Mouse (Mus musculus) bone marrow macrophage, adult 2 months (primary cell): Measurements from ENCODE around the gene Nmd3. TPM values are rescaled to one million over a fixed set of nuclear protein-coding genes. Genes with fewer than 3 reads are reported as not detected.

Experiments used
- H3K27ac ChIP-seq: 2 replicates; pipeline ENCODE4 v1.5.1; 2012; ENCODE audit warnings: low read depth, low read length; ENCODE audit not compliant: insufficient read depth
- H3K4me1 ChIP-seq: 2 replicates; pipeline ENCODE4 v1.6.1; 2012; ENCODE audit warnings: low read length; ENCODE audit not compliant: control insufficient read depth, insufficient read depth
- H3K4me3 ChIP-seq: 2 replicates; pipeline ENCODE4 v1.5.1; 2012; ENCODE audit warnings: mild to moderate bottlenecking, low read length, moderate library complexity; ENCODE audit not compliant: insufficient read depth
- CTCF ChIP-seq: IDR thresholded peaks from 2 replicates; pipeline ENCODE4 v1.5.1; 2012; ENCODE audit warnings: low read depth, mild to moderate bottlenecking, low read length, moderate library complexity
- POLR2A ChIP-seq: IDR thresholded peaks from 2 replicates; pipeline ENCODE4 v1.6.1; 2012; ENCODE audit warnings: mild to moderate bottlenecking, low read depth, low read length, borderline replicate concordance
- polyA plus RNA-seq: library from polyadenylated mRNA; stranded (reverse); fragments of >200 nt; gene quantifications from 2 replicates; pipeline ENCODE4 v1.2.4, GENCODE M21; 2012; ENCODE audit not compliant: missing spikeins, insufficient read depth, insufficient read length

Gene Nmd3
- polyA plus RNA-seq, 1 experiment: 48.1 TPM

DNA sequence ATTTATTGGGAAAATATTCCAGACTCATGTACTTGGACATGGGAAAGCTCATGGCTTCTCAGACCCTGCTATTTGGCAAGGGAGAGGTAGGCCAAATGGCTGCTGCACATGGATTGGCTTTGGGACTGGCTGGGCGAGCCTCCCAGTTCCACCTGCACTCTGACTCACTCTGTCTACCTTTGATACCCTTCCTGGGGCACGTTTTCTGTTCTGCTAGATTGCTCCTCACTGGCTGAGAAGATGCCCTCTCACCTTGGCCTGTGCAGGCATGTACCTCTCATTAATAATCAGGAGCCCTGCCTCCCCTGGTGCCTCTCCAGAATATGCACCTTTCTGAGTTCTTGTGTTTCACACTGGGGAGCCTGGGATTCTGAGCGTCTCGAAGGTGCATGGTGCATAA, 39.4 kb downstream of the Nmd3 start:
- Histone ChIP-seq H3K4me3 (no peak overlapping the region), H3K4me1 (peaks cover 4% of the 10 kb centered on the region; the same call in 1 of the 2 replicates), H3K27ac (no peak overlapping the region)
- TF ChIP-seq CTCF (no peak), POLR2A (no peak)

DNA sequence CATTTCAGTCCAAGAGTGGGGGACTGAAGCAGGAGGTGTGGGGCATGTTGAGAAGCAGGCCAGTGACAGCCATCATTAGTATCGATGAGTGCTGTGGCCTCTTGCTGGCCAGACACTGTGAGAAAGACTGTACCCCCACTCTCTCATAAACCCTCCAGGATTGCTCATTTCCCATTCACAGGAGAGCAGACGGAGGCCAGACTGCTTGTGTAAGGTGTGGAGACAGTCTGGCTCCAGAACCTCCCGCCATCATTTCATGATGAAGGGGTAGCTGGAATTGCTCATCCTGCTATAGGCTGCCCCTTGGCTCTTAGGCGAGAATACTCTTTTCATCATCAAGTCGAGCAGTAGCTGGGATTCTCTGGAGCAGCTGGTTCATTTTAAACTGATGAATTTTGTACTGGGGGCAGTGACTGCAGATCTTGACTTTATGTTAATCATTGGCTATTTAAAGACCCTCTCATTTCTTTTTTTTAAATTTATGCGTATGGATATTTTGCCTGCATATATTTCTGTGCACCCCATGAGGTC, 41.1 kb downstream of the Nmd3 start:
- H3K27ac ChIP-seq: no peak overlapping the region
- TF ChIP-seq POLR2A: no peak
- no peak for TF ChIP-seq CTCF

DNA sequence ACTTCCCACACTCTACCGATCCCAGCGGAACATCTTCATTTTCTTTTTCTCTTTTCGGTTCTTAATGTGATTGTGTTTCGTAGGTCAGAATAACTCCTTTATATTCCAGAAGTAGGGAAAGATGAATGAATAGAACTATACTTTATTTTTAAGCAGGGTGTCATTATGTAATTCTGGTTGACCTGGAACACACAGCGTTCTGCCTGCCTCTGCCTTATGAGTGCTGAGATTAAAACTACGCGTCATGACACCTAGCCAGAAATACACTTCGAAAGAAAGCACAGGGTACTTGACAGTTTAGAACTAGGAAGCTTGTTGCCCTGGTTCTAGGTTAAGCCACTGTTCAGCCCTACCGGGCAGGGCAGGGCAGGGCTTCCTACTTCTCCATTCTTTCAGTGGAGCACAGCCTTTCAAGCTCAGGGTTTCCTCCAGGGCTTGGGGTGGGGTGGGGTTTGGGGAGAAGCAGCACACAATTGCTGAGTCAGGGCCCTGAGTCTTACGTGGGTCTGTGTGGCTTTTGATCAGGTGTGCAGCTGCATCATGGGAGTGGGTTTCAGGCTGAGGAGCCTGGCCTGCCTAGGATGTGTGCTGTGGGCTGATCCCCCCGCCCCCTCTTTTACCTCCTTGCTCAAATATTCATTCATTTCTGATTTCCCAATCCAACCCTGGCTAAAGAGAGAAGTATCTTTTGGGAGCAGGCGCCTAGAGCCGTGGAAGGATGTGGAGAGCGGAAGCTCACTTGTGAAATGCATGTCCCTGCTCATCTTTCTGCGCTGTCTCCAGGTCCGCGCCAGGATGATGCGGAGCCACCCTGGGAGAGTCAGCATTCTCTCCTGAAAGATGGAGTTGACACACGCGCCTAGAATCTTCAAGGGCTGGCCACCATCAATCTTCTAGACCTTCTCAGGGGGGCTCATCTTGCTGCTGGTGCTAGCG, 42.1 kb downstream of the Nmd3 start:
- H3K4me3 ChIP-seq: no peak overlapping the region
- TF ChIP-seq POLR2A: no peak
- peaks cover 4% of the 10 kb centered on the region; the same call in 1 of the 2 replicates for H3K4me1 ChIP-seq
- no peak overlapping the region for H3K27ac ChIP-seq

More for the DNA sequence above, 41.1 kb downstream of the Nmd3 start:
- H3K4me3 ChIP-seq: no peak overlapping the region
- peaks cover 4% of the 10 kb centered on the region; the same call in 1 of the 2 replicates for H3K4me1 ChIP-seq

DNA sequence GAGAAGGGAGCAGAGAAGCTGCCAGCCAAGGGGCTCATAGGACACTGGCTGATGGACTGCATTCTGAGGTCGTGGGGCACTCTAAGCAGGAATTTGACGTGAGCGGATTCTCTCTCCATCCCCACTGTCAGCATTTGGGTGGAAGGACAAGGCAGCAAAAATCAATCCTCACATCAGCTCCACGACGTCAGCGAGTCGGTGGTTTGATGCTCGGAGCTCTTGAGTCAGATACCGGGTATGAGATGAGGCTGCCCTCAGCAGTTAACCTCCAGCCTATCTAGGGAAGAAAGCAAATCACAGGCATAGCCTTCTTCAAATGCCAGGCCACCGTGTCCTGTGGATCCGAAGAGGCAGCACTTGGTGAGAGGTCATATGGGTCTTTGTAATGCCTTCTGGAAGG, 43.4 kb downstream of the Nmd3 start:
- TF ChIP-seq CTCF (no peak), POLR2A (no peak)
- Histone ChIP-seq H3K27ac (no peak overlapping the region), H3K4me1 (peaks cover 4% of the 10 kb centered on the region; the same call in 1 of the 2 replicates), H3K4me3 (no peak overlapping the region)

DNA sequence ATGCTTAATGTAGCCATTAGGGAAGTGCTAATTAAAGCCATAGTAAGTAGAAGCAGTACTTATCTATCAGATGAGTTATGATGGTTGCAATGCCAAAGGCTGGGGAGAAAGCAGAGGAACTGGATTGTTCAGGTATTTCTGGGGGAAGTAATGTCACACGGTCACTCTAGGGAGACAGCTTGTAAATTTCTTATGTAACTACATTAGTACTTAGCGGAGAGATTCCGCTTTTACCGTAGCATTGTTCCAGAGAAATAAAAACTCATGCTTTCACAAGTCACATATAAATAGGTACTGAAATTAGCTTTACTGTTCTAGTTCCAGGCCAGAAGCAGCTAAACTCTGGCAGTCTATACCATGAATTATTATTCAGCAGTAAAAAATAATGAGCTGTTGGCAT, 47.4 kb downstream of the Nmd3 start:
- TF ChIP-seq CTCF: no peak
- no peak for TF ChIP-seq POLR2A

DNA sequence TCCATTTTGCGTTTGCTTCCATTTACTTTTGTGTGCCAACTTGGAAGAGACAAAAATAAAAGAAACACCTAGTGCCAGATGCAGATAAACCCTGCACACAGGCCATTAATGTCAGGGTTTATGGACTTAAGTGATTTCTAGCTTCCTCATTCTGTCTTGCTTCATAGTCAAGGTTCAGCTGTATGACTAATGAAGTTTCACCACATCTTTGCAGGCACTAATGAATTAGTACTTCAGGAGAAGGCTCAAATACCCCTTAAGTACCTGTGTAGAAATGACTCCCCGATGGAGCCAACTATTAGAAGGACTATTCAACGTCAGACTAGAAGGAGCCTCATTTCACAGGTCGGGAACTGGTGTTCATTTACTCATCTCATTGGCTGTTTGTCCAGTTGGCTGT, 51.6 kb downstream of the Nmd3 start:
- no peak overlapping the region for H3K4me3 ChIP-seq
- TF ChIP-seq POLR2A (no peak), CTCF (no peak)
- H3K4me1 ChIP-seq: peaks cover 4% of the 10 kb centered on the region; the same call in 1 of the 2 replicates
- H3K27ac ChIP-seq: no peak overlapping the region

More for the DNA sequence above, 47.4 kb downstream of the Nmd3 start:
- Histone ChIP-seq H3K4me1 (peaks cover 4% of the 10 kb centered on the region; the same call in 1 of the 2 replicates), H3K27ac (no peak overlapping the region), H3K4me3 (no peak overlapping the region)

DNA sequence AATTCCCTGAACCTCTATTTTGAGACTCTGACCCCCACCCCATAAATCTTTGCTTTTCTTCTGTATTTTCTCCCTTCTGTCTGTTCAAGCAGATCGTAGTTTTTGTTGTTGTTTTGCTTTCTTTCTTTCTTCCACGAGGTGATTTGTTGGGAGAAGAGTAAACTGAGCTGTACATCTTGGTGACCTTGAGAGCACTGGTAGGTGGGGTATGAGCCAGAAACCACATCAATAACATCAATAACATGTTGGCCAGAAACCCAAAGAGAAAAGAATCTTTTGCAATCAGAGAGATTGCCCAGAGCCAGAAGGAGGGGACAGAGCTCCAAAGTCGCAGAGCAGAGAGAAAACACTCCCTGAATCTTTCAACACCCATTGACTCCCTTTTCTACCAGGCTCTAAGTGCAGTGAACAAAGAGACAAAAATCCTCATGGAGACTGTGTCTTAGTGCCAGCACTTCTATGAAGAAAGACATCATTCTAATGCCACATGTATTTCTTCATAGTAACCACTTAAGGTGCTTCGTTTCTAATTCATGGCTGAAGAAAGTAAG, 57.5 kb downstream of the Nmd3 start:
- Histone ChIP-seq H3K27ac (no peak overlapping the region), H3K4me3 (no peak overlapping the region), H3K4me1 (no peaks in the 10 kb centered on the region)
- TF ChIP-seq CTCF (no peak), POLR2A (no peak)

DNA sequence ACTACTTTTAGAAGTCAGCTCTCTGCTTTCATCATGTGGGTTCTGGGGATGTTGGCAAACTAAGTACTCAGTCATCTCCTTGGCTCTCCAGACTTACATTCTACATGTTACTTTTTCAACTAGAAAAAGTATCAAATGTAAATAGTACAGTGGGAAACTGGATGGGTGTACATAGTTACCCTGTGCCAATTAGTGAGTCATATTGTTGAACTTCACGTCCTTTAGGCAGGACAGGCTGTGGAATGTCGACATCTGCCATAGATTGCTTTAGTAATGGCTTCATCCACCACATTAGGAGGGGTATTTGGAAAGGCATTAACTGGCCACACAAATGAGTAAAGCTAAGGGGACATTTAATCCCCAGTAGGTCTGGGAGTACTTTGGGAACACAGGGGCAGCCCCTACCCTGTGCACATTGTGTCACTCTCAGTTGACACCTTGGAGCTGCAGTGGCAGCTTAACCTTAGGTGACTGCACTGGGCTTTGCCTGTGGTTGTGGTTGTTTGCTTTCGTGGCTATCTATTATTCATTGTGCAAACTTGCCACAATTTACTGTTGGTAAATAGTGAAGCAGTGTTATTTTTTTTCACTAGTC, 71.1 kb downstream of the Nmd3 start:
- no peak overlapping the region for H3K4me3 ChIP-seq
- TF ChIP-seq POLR2A (no peak), CTCF (no peak)
- H3K27ac ChIP-seq: no peak overlapping the region
- no peaks in the 10 kb centered on the region for H3K4me1 ChIP-seq

DNA sequence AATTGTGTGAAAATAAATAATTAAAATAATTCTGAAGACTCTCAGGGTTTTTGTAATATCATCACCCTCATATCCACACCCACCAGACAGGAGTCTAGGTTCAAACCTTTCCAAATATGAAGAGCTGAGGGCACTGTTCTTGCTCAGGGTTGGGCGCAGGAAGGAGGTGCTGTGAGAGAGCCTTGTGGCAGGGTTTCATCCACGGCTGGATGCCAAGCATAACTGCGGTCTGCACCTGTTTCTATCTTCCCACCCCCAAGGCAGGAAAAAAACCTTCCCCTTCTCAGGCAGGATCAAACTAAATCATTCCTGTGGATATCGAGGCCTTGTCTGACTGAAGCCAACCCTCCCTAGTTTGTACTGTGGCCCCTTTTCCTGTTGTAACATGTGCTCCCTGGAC, 75.7 kb downstream of the Nmd3 start:
- Histone ChIP-seq H3K27ac (no peak overlapping the region), H3K4me3 (no peak overlapping the region), H3K4me1 (no peaks in the 10 kb centered on the region)
- no peak for TF ChIP-seq POLR2A
- no peak for TF ChIP-seq CTCF
